Comparison of ENCODE assay signal across 11 mouse cellular contexts in the genomic region with DNA sequence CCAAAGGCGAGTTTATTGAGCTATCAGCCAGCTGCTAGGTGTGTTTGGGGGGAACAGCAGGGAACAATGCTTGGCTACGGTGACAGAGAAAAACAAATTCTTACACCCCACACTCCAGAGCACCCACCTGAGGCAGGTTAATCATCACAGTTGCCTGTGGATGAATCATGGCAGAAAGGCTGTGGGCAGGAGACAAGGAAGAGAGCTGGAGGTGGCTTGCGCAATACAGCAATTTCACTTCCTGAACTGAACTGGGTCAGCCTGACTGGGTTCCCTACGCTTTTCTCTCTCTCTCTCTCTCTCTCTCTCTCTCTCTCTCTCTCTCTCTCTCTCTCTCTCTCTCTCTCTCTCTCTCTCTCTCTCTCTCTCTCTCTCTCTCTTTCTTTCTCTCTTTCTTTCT.
DNase-seq lines count a peak whose midpoint lies in the region; ATAC-seq lines count a peak whose summit lies in the region.
"Had no signal": no experiment of that assay in that cellular context is flagged by ENCODE, and none has a peak within 500 bp of the region (broad histone marks: within the 10 kb centered on the region; RNA-seq: fewer than 3 reads in every experiment).

No protein-coding gene starts in this region.

- DNase-seq in layer of hippocampus, adult 11-12 months (ENCODE audit: low spot score) = peak; percentile 10
- DNase-seq in layer of hippocampus, adult 9-10 months (ENCODE audit: low spot score) = no peak
- DNase-seq in A20 (ENCODE audit: low read depth, low spot score) = peak; percentile 25
- DNase-seq in lung, postnatal 25 days (ENCODE audit: low spot score) = peak; percentile 22
- no peak for DNase-seq in neural tube, embryonic 10.5 days (ENCODE audit: extremely low spot score, low spot score)
- DNase-seq in gastrocnemius, postnatal 36 days = no peak
- DNase-seq in cerebellum, adult 9-10 months = no peak
- DNase-seq: kidney, adult 18-20 months; midbrain, embryonic 14.5 days had no signal

- intact Hi-C loops in gastrocnemius, postnatal 36 days (cut with DNase I) = no loop called here

- peak; percentile 91 for ATAC-seq in common myeloid progenitor, adult 5-6 weeks (replicated peaks; ENCODE audit: low read depth, poor library complexity, severe bottlenecking)
- ATAC-seq: forebrain, embryonic 15.5 days had no signal

Comparison
In these comparisons a context has a peak if more than half of its experiments do, and no peak if none do; other contexts are left out.
1. DNase-seq: peak in layer of hippocampus, adult 11-12 months (single experiment), A20 (single experiment) and lung, postnatal 25 days (single experiment); none in layer of hippocampus, adult 9-10 months (single experiment), neural tube, embryonic 10.5 days (single experiment), gastrocnemius, postnatal 36 days (0 of 2) and cerebellum, adult 9-10 months (single experiment).